Mouse (Mus musculus) stomach, postnatal 0 days (tissue): ENCODE data around the gene Kcnd3.

Experiments used
- CTCF ChIP-seq: IDR thresholded peaks from 2 replicates; pipeline ENCODE4 v1.5.1; 2016; ENCODE audit warnings: antibody characterized with exemption, low read depth, mild to moderate bottlenecking, moderate library complexity
- EP300 ChIP-seq: optimal IDR thresholded peaks from 2 replicates; pipeline ENCODE3; 2016; ENCODE audit warnings: antibody characterized with exemption

DNA sequence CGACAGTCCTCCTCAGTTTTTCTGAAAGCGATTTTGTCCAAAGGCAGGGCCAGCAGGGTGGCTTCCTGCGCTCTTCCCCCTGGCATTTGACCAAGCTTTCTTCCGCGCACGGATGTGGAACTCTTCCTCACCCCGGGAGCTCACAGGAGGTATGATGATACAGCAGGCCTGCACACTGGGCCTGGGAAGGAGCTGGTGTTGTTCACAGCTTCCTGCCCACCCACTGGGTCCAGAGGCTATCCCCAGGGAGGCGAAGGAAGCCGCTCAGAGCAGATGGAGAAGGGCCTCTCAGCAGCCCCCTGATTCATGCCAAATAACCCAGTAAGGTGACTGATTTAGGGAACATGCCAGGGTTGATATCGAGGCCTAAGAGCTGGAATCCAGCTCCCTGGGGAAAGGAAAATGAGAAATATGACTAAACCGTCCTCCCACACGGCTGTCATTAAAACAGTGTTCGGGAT is 94.5 kb downstream of the Kcnd3 start:
- TF ChIP-seq CTCF (no peak), EP300 (no peak)
